Mouse (Mus musculus) 3T3-L1 (cell line): ENCODE data around the gene Rhoa.
A peak's percentile ranks its signal among the peaks of the same experiment; 100 is the strongest.
"Not testable (repeated sequence)": the region's sequence is repeated elsewhere in the genome, so short reads cannot be mapped to it uniquely, and the experiment has no call there.

Experiments
- DNase-seq: peaks from one replicate; pipeline ENCODE4 v3.0.0-alpha.2; 2015; ENCODE audit warnings: low read depth, low spot score

The Rhoa gene

DNA sequence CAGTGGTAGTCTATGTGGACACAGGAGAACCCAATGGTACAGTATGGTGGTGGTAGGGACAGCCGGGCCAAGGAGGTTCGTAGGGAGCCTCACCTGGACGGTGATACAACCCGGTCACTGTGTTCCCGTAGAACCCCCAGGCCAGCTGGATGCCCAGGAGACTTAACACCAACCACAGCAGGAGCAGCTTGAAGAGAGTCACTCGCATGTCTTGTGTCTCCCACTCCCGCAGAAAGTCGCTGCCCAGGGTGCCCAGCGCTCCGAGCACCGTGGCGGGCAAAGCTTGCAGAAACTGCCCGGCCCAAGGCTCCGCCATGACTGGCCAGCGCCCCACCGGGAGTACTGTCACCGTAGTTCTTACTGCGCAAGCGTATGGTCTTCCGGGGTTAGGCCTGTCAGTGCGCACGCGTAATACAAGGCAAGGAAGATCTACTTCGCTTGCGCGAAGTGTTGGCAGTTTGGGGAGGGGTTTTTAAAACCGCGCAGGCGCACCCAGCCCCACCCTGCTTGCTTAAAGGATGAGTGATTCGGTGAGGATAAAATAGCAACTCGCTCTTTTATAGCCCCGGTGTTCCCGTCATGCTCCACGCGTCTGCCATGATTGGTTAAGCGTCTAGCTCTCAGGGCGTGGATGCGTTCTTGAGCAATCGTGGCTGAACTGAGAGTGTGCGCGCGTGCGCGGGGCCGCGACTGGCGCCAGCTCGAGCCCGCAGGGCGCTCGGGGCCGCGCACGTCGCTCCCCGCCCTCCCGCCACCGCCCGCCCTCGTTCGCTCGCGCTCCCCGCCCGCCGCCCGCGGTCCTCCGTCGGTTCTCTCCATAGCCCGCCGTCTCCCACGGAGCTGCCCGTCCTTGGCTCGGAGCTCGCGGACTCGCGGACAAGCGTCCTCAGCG, at the start of gene Rhoa, which contains the start of gene Tcta:
TSS of gene Rhoa (plus strand) at position 501 of the 892 bp plus-strand sequence.
TSS of gene Tcta (minus strand) at position 532 of the 892 bp plus-strand sequence.
- peak; percentile 99 for DNase-seq

DNA sequence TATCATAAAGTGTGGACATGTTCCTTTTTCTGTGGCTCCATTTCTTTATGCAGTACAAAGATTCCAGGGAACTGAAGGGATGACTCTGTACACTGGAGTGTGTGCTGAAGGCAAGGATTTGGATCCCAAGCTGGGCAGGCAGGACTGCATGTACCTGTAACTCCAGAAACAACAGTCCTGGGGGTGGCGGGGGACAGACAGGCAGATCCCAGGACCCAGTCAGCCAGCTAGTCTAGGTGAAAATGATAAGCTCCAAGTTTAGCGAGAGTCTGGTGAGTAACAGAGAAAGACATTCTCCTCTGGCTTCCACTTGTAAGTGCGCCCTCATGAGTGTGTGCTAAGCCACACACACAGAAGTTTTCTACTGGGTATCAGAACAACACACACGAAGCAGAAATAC, 45.4 kb upstream of the Rhoa start:
- no peak for DNase-seq

DNA sequence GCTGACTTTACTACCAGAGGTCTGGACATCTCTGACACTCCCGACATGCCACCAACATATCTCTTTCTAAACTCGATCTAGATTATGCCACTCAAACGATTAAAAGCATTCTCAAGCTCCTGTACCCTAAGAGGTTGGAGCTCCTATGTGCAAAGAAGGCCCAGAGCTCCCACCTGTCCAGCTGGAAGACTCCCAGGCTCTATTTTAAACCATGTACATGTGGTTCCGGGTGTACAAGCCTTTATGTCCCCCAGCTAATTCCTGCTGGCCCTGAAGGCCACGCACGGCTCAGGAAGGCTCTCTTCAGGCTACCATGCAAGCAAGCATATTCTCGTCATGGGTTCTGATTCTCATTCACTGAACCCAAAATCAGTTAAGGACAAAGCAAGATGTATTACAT, 44.1 kb upstream of the Rhoa start:
- no peak for DNase-seq

DNA sequence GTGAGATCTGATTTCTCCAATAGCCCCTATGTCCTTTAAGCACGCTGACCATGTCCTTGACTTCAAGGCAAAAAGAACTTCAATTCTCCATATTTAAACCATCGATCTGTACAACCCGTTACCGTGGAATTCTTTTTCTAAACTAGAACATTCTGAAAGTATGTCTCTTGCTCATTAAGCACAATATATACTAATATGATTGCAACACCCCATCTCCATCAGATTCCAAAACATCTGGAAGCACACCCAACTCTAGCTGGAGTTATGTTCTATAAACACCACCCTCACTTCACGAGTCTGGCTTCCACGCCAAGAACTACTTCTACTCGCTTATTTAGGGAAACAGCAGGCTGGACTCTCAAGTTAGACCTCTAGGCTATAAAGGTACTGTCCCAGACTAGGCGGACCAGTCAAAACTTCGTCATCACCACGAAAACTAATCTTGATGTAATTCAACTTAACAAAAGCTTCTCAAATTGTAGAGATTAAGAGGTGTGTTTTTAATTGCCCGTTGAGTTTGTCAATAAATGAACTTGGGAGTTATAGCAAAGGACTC, 43.4 kb upstream of the Rhoa start:
- peak; percentile 44 for DNase-seq

DNA sequence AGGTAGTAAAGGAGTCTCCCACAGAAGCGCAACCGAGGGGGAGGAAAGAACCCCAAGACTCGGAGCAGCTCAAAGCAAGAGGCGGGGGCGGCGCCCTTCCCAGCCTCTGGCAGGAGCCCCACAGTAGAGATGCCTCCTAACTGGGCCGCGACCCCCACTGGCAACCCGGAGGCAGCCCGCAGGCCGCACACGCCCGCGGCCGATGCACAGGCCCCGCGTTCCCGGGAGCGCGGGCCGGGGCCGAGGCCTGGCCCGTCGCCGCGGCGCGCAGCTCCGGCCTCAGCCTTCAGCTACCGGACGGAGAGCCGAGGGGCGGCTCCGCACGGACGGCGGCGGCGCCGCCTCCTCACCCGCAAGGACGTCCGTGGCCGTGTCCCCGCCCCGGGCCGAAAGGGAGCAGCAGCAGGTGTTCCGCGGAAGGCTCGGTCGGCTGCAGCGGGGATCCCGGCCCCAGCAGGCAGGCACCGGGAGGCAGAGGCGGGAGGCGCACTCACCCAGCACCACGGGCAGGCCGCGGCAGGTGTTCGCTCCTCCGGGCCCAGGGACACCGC, 42.7 kb upstream of the Rhoa start:
- peak; percentile 25 for DNase-seq

DNA sequence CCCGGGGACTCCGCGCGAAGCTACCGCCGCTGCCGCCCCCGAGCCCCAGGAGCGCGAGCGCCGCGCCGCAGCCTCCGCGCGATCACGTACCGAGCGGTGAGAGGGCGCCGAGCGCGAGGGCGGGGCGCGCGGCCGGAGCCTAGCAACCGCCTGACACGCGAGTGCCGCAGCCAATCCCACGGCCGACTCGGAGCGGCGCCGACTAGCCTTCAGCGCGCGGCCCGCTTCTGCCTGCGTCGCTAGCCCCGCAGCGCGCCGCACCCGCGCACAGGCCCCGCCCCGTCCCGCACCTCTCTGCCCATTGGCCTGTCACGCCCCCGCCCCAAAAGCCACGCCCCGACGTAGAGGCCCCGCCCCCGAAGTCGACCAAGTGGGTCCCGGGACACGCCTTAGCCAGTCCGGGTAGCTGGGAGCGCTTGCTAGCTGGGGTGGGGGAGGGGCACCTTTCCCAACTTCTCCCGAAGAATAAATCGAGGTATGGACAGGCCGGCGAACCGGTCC, 42.2 kb upstream of the Rhoa start, which contains the start of gene Dag1:
TSS of gene Dag1 (minus strand) at position 269 of the 501 bp plus-strand sequence.
- DNase-seq: peak; percentile 93

DNA sequence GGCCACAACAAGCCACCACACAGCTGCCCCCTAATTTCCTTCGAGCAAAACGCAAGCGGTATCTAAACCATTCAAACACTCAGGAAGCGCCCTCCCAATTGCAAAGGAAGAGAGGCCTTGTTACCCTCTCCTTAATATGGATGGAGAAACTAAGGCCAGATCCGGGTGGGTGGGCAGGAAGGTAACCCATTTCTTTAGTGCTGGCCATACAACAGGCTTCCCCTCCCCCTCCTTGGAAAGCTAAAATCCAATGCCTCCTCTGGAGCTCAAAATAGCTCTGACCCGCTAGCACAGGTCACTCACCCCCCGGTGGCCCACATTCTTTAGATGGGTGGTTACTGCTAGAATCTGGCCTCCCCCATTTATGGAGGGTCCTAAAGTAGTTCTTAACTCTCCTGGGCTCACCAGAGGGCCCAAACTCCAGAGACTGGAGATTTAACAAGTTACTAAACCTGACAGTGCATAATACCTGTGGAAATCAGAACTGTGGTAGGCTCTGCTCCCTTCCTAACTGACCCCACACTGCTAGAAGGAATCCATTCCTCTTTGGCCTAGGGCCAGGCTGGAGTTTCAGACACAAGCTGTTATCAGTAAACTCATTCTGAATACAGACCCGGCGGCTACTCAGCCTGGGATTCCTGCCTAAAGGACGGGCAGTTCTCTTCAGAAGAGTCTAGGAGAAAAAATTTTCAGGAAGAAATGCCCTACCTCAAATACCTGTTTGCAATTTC, 41.6 kb upstream of the Rhoa start:
- peak; percentile 60 for DNase-seq

DNA sequence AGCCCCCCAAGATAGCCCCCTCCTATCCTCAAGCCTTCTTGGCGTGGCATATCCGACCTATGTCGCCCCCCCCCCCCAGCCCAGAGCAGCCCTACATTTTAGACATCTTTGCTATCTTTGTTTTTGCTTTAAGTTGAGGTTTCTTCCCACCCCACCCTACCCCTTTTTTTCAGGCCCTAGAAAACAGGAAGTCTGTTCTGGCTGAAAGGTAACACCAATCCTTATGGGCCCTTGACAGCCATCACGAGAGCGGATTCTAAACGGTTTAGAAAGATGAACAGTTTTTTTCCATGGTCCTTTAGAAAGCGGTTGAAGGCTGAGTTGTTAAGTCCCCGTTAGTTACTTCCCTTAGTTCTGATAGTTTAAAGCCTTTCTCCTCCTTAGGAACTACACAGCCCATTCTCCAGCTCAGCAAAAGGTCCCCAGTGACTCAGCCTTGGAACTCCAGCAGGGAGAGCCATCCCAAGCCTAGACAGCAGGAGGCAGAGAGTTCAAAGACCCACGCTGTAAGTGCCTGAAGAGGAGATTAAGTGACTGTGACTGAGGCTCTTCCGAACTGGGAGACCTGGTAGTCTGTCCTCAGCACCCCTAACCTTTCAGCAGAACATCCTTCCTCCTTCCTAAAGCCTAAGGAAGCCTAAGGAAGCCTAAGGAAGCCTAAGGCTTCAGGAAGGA, 39.5 kb upstream of the Rhoa start:
- DNase-seq: peak; percentile 40

DNA sequence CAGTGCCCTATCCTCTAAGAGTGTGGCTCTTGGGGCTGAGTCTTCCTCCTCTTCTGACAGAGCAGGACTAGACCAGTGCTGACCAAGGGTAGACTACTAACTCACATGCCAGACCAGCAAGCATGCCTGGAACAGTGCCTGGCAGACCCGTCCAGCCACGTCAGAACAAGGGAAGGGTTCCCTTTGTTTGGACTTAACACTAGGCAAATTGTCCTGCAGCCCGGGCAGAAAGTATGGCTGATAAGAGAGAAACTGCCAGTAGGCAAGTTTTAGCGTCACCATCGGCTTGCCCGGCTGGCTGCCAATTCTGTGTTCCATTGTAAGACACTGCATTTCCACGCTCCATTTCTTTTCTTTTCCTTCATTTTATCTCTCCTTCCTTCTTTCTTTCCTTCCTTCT, 38.2 kb upstream of the Rhoa start:
- no peak for DNase-seq

DNA sequence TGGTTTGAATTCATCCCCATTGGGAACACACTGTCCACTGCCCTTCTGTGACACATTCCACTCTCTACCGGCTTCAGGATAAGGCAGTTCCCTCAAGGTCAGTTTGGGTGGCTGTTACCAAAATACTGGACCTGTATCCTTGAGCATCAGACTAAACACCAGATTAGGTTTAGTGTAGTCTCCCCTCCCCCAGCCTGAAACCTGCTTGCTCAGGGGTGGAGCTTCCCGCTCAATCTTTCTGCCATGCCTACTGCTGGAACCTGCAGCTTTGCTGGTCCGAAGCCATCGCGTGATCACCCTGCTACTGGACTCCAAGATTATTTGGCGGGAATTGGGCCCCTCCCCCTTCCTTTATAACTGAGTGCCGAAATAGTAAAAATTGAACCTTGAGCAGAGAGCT, 37.2 kb upstream of the Rhoa start:
- DNase-seq: not testable (repeated sequence)

DNA sequence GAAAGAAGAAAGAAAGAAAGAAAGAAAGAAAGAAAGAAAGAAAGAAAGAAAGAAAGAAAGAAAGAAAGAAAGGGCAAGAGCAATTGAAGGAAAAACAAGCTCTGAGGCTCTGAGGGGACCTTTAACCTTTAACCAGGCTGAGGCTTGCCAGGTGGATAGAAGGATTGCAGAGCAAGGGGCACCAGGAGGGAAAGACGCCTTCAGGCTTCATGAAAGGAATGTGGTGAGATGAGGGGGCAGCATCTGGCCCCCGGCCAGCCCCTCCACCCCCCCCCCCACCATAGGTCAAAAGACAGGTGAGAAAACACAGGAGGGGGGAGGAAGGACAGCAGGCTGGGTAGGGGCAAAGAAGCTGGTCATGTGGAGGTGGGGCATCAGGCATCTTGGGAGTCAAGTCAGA, 34.0 kb upstream of the Rhoa start:
- DNase-seq: no peak

DNA sequence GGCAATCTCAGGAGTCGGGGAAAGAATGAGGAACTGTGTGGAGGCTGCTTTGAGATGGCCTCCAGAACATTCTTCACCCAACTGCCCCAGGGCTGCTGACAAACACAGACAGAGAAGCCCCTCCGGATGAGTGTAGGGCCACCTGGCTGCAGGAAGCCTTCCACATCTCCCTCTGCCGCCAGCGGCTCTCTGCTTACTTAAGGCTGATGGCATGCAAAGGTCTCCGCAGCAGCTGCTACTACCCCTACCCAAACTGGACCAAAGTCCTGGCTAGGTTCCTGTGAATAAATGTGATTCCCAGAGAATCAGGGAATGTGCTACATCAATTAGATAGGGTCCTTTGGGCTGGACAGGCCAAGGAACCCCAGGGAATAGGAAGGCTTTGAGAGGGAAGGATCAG, 33.2 kb upstream of the Rhoa start:
- DNase-seq: no peak

DNA sequence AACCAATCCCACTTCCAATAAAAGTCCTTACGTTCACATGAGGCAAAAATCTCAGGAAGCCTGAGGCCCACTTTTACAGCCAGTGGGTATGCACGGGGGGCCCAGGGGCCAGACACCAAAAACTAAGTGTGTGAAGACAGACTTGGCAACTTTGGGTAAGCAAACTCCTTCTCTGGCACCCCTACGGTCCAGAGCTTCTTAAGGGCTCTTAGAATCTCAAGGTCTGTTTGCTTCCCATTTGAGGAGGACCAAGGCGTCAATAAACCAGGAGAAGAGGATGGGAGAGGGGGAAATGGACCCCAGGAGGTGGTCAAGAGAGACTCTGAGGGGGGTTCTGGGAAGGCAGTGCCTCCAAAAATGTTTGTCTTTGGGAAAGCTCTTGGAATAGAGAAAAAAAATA, 32.4 kb upstream of the Rhoa start:
- no peak for DNase-seq

DNA sequence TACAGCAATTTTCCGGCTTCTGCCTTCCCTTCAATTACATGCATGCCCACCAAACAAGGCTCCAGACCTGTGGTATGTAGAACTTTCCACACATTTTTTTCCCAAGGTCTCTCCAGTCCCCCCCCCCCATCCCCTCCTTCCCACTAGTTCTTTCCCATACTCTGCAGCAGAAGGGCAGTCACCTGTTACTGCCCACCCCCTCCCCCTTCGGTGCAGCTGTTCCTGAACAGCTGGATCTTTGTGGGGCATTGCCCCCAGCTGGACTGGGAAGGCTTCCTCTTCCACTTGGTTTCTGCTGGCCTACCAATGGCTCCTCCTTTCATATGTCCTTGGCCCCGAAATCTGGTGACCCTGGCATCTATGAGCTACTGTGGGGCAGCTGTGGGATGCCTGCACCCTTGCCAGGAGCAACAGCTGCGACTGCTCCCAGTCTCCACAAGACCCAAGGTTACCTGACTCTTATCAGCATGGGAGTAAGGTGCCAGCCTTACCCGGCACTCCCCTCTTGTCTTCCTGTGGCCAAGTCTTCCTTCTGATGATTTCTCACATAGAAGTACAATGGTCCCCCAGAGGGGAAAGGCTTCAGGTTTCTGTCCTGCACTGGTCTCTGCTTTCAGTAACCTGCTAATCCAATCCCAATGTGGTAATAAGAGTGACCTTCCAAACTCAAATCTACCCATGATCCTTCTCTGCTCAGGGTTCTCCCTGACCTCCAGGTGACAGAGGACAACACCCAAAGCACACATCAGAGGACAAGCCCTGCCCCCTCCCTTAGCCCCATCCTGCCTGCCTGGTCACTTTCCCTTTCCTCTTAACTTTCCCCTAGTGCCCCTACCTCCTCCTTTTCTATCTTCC, 31.2 kb upstream of the Rhoa start:
- no peak for DNase-seq

DNA sequence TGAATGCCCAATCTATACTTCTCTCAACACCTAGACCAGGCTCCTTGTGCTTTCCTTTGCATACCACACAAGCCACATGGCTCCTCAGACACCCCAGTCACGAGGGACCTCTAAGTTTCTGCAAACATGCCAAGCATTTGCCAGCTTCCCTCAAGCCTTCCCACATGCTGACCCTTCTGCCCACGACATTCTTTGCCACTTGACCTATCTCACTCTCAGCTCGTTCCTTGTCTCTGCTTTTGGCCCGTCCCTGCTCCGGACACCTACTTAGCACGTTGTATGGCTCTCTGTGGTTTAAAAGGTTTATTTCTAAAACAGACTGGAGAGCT, 30.6 kb upstream of the Rhoa start:
- peak; percentile 36 for DNase-seq

DNA sequence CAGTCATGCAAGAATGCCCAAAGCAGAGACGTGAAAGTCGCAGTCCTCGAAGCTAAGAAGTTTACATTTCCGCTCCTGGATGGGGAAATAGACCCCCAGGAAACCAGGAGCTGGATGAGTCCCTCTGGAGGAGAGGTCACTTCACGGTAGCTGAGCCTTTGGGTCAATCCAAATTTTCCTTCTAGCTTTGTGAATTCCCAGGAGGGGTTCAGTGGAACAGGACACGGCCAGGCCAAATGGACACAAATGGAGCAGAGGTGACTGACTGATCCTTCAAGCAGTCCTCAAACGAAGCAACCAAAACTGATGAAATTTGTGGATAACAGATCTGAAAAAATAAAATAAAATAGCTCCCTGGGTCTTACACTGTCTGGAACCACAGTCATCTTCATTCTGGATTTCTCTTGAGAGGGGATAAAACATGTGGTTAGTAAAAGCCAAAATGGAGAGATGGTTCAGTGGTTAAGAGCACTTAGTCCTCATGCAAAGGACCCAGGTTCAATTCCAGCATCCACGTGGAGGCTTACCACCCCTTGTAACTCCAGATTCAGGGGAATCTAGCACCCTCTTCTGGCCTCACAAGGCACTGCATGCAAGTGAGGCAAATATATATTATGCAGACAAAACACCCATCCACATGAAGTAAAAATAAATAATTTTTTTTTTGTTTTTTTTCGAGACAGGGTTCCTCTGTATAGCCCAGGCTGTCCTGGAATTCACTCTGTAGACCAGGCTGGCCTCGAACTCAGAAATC, 27.1 kb upstream of the Rhoa start:
- peak; percentile 59 for DNase-seq

DNA sequence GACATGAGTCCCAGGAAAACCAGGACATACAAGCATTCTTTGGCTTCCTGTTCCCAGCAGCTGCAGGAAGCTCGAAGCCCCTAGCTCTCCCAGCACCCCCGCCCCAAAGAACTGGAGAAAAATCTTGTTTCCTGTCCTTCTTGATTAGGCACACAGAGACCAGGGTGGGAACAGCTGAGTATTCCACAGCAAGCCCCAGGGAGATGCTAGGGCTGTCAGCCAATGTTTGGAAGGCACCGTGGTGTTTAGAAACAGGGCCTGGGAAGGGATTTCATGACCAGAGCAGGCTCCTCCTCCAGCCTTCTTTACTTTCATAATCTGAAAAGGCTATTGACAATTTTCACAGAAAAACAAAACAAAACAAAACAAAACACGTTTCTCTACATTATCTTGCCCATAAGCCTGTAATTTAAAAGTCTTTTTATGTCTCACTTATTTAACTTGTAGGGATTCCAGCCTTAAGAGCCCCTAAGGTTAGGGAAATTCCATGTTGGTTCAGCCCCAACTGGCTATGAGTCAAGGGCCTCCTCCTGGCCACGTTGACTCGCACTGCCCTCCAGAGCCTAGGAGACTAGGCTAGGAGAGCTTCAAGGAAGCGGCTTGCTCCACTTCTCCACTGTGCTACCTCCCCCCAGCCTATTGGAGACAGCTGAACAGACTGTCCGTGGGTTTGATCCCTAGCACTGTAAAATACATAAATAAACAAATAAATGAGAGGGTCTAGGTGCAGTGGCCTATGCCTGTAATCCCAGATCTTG, 25.7 kb upstream of the Rhoa start:
- peak; percentile 91 for DNase-seq

DNA sequence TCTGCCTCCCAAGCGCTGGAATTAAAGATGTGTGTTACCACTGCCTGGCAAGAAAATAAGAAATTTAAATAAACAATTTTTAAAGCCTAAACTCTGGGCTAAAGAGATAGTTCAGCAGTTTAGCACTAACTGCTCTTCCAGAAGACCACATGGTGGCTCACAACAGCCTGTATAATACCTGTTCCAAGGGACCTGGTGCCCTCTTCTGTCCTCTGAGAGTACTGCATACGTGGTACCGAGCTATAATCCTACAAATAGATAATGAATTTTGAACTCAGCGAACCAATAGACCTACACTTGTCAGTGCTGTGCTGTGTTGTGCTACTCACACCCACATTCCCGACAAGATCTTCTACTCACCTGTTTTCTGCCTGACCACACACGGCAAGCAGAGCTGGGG, 21.5 kb upstream of the Rhoa start:
- DNase-seq: peak; percentile 92
